Mouse (Mus musculus): ENCODE results near the gene Tnxb. TPM values are rescaled to one million over a fixed set of nuclear protein-coding genes. Genes with fewer than 3 reads are reported as not detected.

The Tnxb gene
- polyA plus RNA-seq, 1 experiment from 2014 or later: 3.1 TPM

GRCm38 (mm10) chr17:34646906-34647787 is 23.2 kb upstream of the Tnxb start, which contains the start of gene Atf6b:
Atf6b (plus strand) TSS chr17:34647146.
- Histone ChIP-seq H3K9ac (ENCODE audit: low read depth, low read length) (peak within 1 kb of the TSS; percentile 89), H3K9me3 (ENCODE audit: control insufficient read depth, low read length) (no peaks in the 10 kb centered on the region), H3K36me3 (ENCODE audit: control insufficient read depth, insufficient read depth, low read length) (peaks cover 28% of the 10 kb centered on the region), H3K4me1 (ENCODE audit: control insufficient read depth, insufficient read depth, low read length) (peaks cover 20% of the 10 kb centered on the region), H3K4me3 (ENCODE audit: low read depth, low read length) (peak within 1 kb of the TSS; percentile 95), H3K27ac (replicated peaks; ENCODE audit: low read depth, low read length) (peak within 1 kb of the TSS; percentile 40; the same call in 1 of the 2 replicates), H3K4me2 (ENCODE audit: low read depth, low read length) (peak within 1 kb of the TSS; percentile 88), H3K27me3 (replicated peaks; ENCODE audit: control insufficient read depth, insufficient read depth, low read length) (no peaks in the 10 kb centered on the region)
- DNase-seq (ENCODE audit: low spot score) (peak; percentile 100), ATAC-seq (ENCODE audit: low read depth) (peak; percentile 98)
- WGBS: 2% methylated on average over 49 of the region's 66 CpGs

GRCm38 (mm10) chr17:34648141-34648890 is 22.0 kb upstream of the Tnxb start:
- Histone ChIP-seq H3K36me3 (ENCODE audit: control insufficient read depth, insufficient read depth, low read length) (peaks cover 38% of the 10 kb centered on the region), H3K27me3 (replicated peaks; ENCODE audit: control insufficient read depth, insufficient read depth, low read length) (no peaks in the 10 kb centered on the region), H3K9ac (ENCODE audit: low read depth, low read length) (0 out of 2 replicates have a peak overlapping the region, but pooled peaks have one; percentile 89), H3K9me3 (ENCODE audit: control insufficient read depth, low read length) (no peaks in the 10 kb centered on the region), H3K4me2 (ENCODE audit: low read depth, low read length) (peak overlapping the region; percentile 88), H3K27ac (replicated peaks; ENCODE audit: low read depth, low read length) (no peak overlapping the region), H3K4me1 (ENCODE audit: control insufficient read depth, insufficient read depth, low read length) (peaks cover 20% of the 10 kb centered on the region), H3K4me3 (ENCODE audit: low read depth, low read length) (peak overlapping the region; percentile 95)
- WGBS: 78% methylated on average over 16 of the region's 16 CpGs
- ATAC-seq (ENCODE audit: low read depth): no peak
- DNase-seq (ENCODE audit: low spot score): no peak

GRCm38 (mm10) chr17:34649106-34649864 is 21.1 kb upstream of the Tnxb start:
- no peak for ATAC-seq (ENCODE audit: low read depth)
- H3K9me3 ChIP-seq (ENCODE audit: control insufficient read depth, low read length): no peaks in the 10 kb centered on the region
- no peak overlapping the region for H3K4me3 ChIP-seq (ENCODE audit: low read depth, low read length)
- peaks cover 39% of the 10 kb centered on the region for H3K36me3 ChIP-seq (ENCODE audit: control insufficient read depth, insufficient read depth, low read length)
- WGBS: 86% methylated on average over 18 of the region's 18 CpGs
- H3K9ac ChIP-seq (ENCODE audit: low read depth, low read length): no peak overlapping the region
- H3K4me2 ChIP-seq (ENCODE audit: low read depth, low read length): no peak overlapping the region
- H3K4me1 ChIP-seq (ENCODE audit: control insufficient read depth, insufficient read depth, low read length): peaks cover 18% of the 10 kb centered on the region
- H3K27me3 ChIP-seq (replicated peaks; ENCODE audit: control insufficient read depth, insufficient read depth, low read length): no peaks in the 10 kb centered on the region
- no peak overlapping the region for H3K27ac ChIP-seq (replicated peaks; ENCODE audit: low read depth, low read length)
- no peak for DNase-seq (ENCODE audit: low spot score)

- H3K27me3 ChIP-seq (replicated peaks; ENCODE audit: control insufficient read depth, insufficient read depth, low read length): no peaks in the 10 kb centered on the region
- H3K9ac ChIP-seq (ENCODE audit: low read depth, low read length): no peak overlapping the region
- H3K4me1 ChIP-seq (ENCODE audit: control insufficient read depth, insufficient read depth, low read length): peaks cover 12% of the 10 kb centered on the region
- DNase-seq (ENCODE audit: low spot score) (no peak), ATAC-seq (ENCODE audit: low read depth) (no peak)
- H3K9me3 ChIP-seq (ENCODE audit: control insufficient read depth, low read length): no peaks in the 10 kb centered on the region
- H3K4me3 ChIP-seq (ENCODE audit: low read depth, low read length): no peak overlapping the region
- H3K4me2 ChIP-seq (ENCODE audit: low read depth, low read length): no peak overlapping the region
- peaks cover 42% of the 10 kb centered on the region for H3K36me3 ChIP-seq (ENCODE audit: control insufficient read depth, insufficient read depth, low read length)
- H3K27ac ChIP-seq (replicated peaks; ENCODE audit: low read depth, low read length): no peak overlapping the region
- WGBS: 87% methylated on average over 13 of the region's 14 CpGs
Observed at GRCm38 (mm10) chr17:34650781-34651180, 19.6 kb upstream of the Tnxb start.

GRCm38 (mm10) chr17:34651507-34652221 is 18.7 kb upstream of the Tnxb start:
- Histone ChIP-seq H3K27ac (replicated peaks; ENCODE audit: low read depth, low read length) (no peak overlapping the region), H3K9ac (ENCODE audit: low read depth, low read length) (no peak overlapping the region), H3K27me3 (replicated peaks; ENCODE audit: control insufficient read depth, insufficient read depth, low read length) (no peaks in the 10 kb centered on the region), H3K4me3 (ENCODE audit: low read depth, low read length) (no peak overlapping the region), H3K9me3 (ENCODE audit: control insufficient read depth, low read length) (no peaks in the 10 kb centered on the region), H3K36me3 (ENCODE audit: control insufficient read depth, insufficient read depth, low read length) (peaks cover 42% of the 10 kb centered on the region), H3K4me1 (ENCODE audit: control insufficient read depth, insufficient read depth, low read length) (peaks cover 14% of the 10 kb centered on the region), H3K4me2 (ENCODE audit: low read depth, low read length) (no peak overlapping the region)
- DNase-seq (ENCODE audit: low spot score): no peak
- 64% methylated on average over 19 of the region's 19 CpGs for WGBS
- ATAC-seq (ENCODE audit: low read depth): no peak

GRCm38 (mm10) chr17:34652546-34652945 is 17.8 kb upstream of the Tnxb start:
- 87% methylated on average over 10 of the region's 10 CpGs for WGBS
- Histone ChIP-seq H3K4me1 (ENCODE audit: control insufficient read depth, insufficient read depth, low read length) (peaks cover 14% of the 10 kb centered on the region), H3K4me2 (ENCODE audit: low read depth, low read length) (no peak overlapping the region), H3K36me3 (ENCODE audit: control insufficient read depth, insufficient read depth, low read length) (peaks cover 42% of the 10 kb centered on the region), H3K9ac (ENCODE audit: low read depth, low read length) (no peak overlapping the region), H3K27me3 (replicated peaks; ENCODE audit: control insufficient read depth, insufficient read depth, low read length) (no peaks in the 10 kb centered on the region), H3K4me3 (ENCODE audit: low read depth, low read length) (no peak overlapping the region), H3K27ac (replicated peaks; ENCODE audit: low read depth, low read length) (no peak overlapping the region), H3K9me3 (ENCODE audit: control insufficient read depth, low read length) (no peaks in the 10 kb centered on the region)
- no peak for ATAC-seq (ENCODE audit: low read depth)
- no peak for DNase-seq (ENCODE audit: low spot score)

GRCm38 (mm10) chr17:34652985-34653384 is 17.4 kb upstream of the Tnxb start:
- Histone ChIP-seq H3K9me3 (ENCODE audit: control insufficient read depth, low read length) (no peaks in the 10 kb centered on the region), H3K4me2 (ENCODE audit: low read depth, low read length) (no peak overlapping the region), H3K4me1 (ENCODE audit: control insufficient read depth, insufficient read depth, low read length) (peaks cover 9% of the 10 kb centered on the region), H3K36me3 (ENCODE audit: control insufficient read depth, insufficient read depth, low read length) (peaks cover 42% of the 10 kb centered on the region), H3K4me3 (ENCODE audit: low read depth, low read length) (no peak overlapping the region), H3K9ac (ENCODE audit: low read depth, low read length) (no peak overlapping the region), H3K27ac (replicated peaks; ENCODE audit: low read depth, low read length) (no peak overlapping the region), H3K27me3 (replicated peaks; ENCODE audit: control insufficient read depth, insufficient read depth, low read length) (no peaks in the 10 kb centered on the region)
- DNase-seq (ENCODE audit: low spot score): no peak
- 88% methylated on average over 8 of the region's 8 CpGs for WGBS
- ATAC-seq (ENCODE audit: low read depth): no peak
